Mouse (Mus musculus) neural tube, embryonic 14.5 days (tissue): ENCODE results near the gene Slc30a2. TPM values are rescaled to one million over a fixed set of nuclear protein-coding genes. Genes with fewer than 3 reads are reported as not detected.

Experiments
- ATAC-seq: fragments of 200-750 bp; cut with Nextera tagmentation; 2 replicates; pipeline ENCODE4 v1.8.0; 2017; ENCODE audit warnings: low read depth, mild to moderate bottlenecking, moderate TSS enrichment, moderate library complexity
- H3K27ac ChIP-seq: fragments of 300-500 bp; sonication (generic); 2 replicates; pipeline ENCODE4 v1.5.1; 2014; ENCODE audit warnings: low read depth, mild to moderate bottlenecking, control low read depth, low read length, moderate library complexity, mixed read lengths
- H3K27me3 ChIP-seq: fragments of 300-500 bp; sonication (generic); 2 replicates; pipeline ENCODE4 v1.6.1; 2014; ENCODE audit warnings: low read length; ENCODE audit not compliant: control insufficient read depth, insufficient read depth
- H3K36me3 ChIP-seq: fragments of 300-500 bp; sonication (generic); 2 replicates; pipeline ENCODE4 v1.6.1; 2014; ENCODE audit warnings: low read length, mixed read lengths; ENCODE audit not compliant: control insufficient read depth, insufficient read depth
- H3K4me1 ChIP-seq: fragments of 300-500 bp; sonication (generic); 2 replicates; pipeline ENCODE4 v1.6.1; 2014; ENCODE audit warnings: low read length; ENCODE audit not compliant: control insufficient read depth, insufficient read depth
- H3K4me2 ChIP-seq: fragments of 300-500 bp; sonication (generic); 2 replicates; pipeline ENCODE4 v1.6.1; 2014; ENCODE audit warnings: mild to moderate bottlenecking, low read depth, low read length, control low read depth
- H3K4me3 ChIP-seq: fragments of 300-500 bp; sonication (generic); 2 replicates; pipeline ENCODE4 v1.5.1; 2014; ENCODE audit warnings: low read depth, low read length, control low read depth, mixed read lengths
- H3K9ac ChIP-seq: fragments of 300-500 bp; sonication (generic); replicated peaks from 2 replicates; pipeline ENCODE4 v1.6.1; 2014; ENCODE audit warnings: low read depth, mild to moderate bottlenecking, control low read depth, low read length, mixed read lengths
- H3K9me3 ChIP-seq: fragments of 300-500 bp; sonication (generic); 2 replicates; pipeline ENCODE4 v1.6.1; 2016; ENCODE audit warnings: low read length; ENCODE audit not compliant: control insufficient read depth
- WGBS: fragments of 180-500 bp; shearing (Covaris S2); extraction: QIAGEN DNeasy Blood & Tissue Kit; methylation state at CpG from one replicate; pipeline ENCODE4 v1.1.7; 2014; 5-methylcytosine and 5-hydroxymethylcytosine counted together
- polyA plus RNA-seq: library from polyadenylated mRNA; unstranded; fragments of >200 nt; fragmentation: Nextera tagmentation; extraction: Ambion mirVana; gene quantifications from 2 replicates; pipeline ENCODE4 v1.2.1, GENCODE M21; 2014

Gene Slc30a2
- polyA plus RNA-seq, 1 experiment from 2014 or later, result 0.16 TPM

DNA sequence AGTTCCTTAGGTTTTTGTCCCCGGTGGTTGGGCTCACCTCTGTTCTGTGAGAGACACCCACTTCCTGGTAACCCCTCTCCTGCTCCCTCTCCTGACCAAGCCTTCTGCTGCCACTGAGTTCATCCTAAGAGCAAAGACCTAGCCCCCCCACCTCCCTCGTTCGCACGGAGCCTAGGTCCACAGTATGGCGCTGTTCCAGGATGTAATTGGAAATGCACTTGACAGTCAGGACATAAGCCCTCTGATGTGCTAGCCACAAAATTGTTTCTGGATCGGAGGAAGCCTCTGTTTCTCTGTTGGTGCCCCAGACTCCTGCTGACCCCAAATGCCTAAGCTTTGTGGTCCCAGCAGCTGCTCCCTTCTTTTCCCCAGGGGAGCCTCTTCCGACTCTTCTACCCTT lies 60.7 kb downstream of the Slc30a2 start:
- Histone ChIP-seq H3K9me3 (no peaks in the 10 kb centered on the region), H3K27ac (no peak overlapping the region), H3K9ac (no peak overlapping the region), H3K4me3 (no peak overlapping the region), H3K27me3 (no peaks in the 10 kb centered on the region), H3K4me2 (no peak overlapping the region), H3K36me3 (no peaks in the 10 kb centered on the region), H3K4me1 (peaks cover 8% of the 10 kb centered on the region; the same call in 1 of the 2 replicates)
- 45% methylated on average over 7 of the region's 7 CpGs for WGBS
- no peak for ATAC-seq

Other genes starting within 250 kb of the Slc30a2 start
- 2.1 and 4.7 TPM in 2 replicates for gene Cd52, start 248.1 kb upstream of the Slc30a2 start, polyA plus RNA-seq
- gene Ubxn11, start 240.6 kb upstream of the Slc30a2 start, polyA plus RNA-seq, result 21.7 and 26.9 TPM in 2 replicates
- gene Sh3bgrl3, start 214.4 kb upstream of the Slc30a2 start, polyA plus RNA-seq, result 395 and 405 TPM in 2 replicates
- 14.8 and 18.2 TPM in 2 replicates for gene Cep85, start 156.1 kb upstream of the Slc30a2 start, polyA plus RNA-seq
- not detected in 2 replicates for gene Gm7534, start 140.2 kb upstream of the Slc30a2 start, polyA plus RNA-seq
- gene Catsper4, start 115.8 kb upstream of the Slc30a2 start, polyA plus RNA-seq, result not detected in 2 replicates
- 0.16 TPM in 1 of 2 replicates, not detected in the other for gene Cnksr1, start 104.8 kb upstream of the Slc30a2 start, polyA plus RNA-seq
- 0.44 TPM in 1 of 2 replicates, not detected in the other for gene E130218I03Rik, start 99.5 kb upstream of the Slc30a2 start, polyA plus RNA-seq
- 12.4 and 15.6 TPM in 2 replicates for gene Zfp593, start 97.6 kb upstream of the Slc30a2 start, polyA plus RNA-seq
- gene Gm30191, start 96.2 kb upstream of the Slc30a2 start, polyA plus RNA-seq, result not detected in 2 replicates
- gene Grrp1, start 89.1 kb upstream of the Slc30a2 start, polyA plus RNA-seq, result 13.4 and 15.4 TPM in 2 replicates
- 38.5 and 43.9 TPM in 2 replicates for gene Pdik1l, start 55.3 kb upstream of the Slc30a2 start, polyA plus RNA-seq
- gene Trim63, start 28.1 kb upstream of the Slc30a2 start, polyA plus RNA-seq, result 0.39 and 0.50 TPM in 2 replicates
- gene Extl1, start 40.7 kb downstream of the Slc30a2 start, polyA plus RNA-seq, result 0.31 and 0.53 TPM in 2 replicates
- gene Pafah2, start 53.1 kb downstream of the Slc30a2 start, polyA plus RNA-seq, result 7.7 and 7.8 TPM in 2 replicates
- 5,364 and 5,581 TPM in 2 replicates for gene Stmn1, start 125.1 kb downstream of the Slc30a2 start, polyA plus RNA-seq
- gene Paqr7, start 153.5 kb downstream of the Slc30a2 start, polyA plus RNA-seq, result 9.8 and 13.7 TPM in 2 replicates
- gene Aunip, start 167.8 kb downstream of the Slc30a2 start, polyA plus RNA-seq, result 0.43 and 0.76 TPM in 2 replicates
- gene Mtfr1l, start 192.2 kb downstream of the Slc30a2 start, polyA plus RNA-seq, result 195 and 199 TPM in 2 replicates
- gene Selenon, start 209.0 kb downstream of the Slc30a2 start, polyA plus RNA-seq, result 11.2 and 12.1 TPM in 2 replicates